Mouse (Mus musculus): ENCODE results near the gene Degs2. TPM values are rescaled to one million over a fixed set of nuclear protein-coding genes. Genes with fewer than 3 reads are reported as not detected.

Degs2 gene
- 0.15 and 0.42 TPM in 2 replicates for polyA plus RNA-seq (2016; fragmentation: Nextera tagmentation; extraction: Ambion mirVana)

DNA sequence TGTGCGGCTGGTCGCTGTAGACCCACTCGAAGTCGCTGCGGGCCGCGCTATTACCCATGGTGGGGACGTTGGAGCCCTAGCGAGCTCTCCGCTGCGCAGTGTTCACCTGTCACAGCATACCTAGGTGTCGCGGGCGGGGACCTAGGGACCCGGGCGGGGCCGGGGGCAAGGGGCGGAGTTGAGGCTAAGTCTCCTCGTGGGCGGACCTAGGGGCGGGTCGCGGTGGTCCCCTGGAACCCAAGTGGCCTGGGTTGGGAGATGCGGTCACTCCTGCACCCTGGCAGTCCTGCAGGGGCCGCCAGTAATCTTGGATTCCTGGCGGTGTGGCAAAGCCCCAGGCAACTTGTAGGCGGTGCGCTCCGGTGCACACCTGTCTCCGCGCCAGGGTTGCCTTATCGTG lies at the start of gene Degs2:
Gene Degs2 (minus strand): TSS at position 131 of the 400 bp plus-strand sequence.
- peaks cover 8% of the 10 kb centered on the region; the same call in 1 of the 2 replicates for H3K4me1 ChIP-seq
- H3K27ac ChIP-seq: no peak within 1 kb of the TSS
- no peak for ATAC-seq
- 4% methylated on average over 32 of the region's 32 CpGs for WGBS (ENCODE audit: insufficient replicate concordance)
- H3K36me3 ChIP-seq: no peaks in the 10 kb centered on the region
- peaks cover 55% of the 10 kb centered on the region for H3K27me3 ChIP-seq (replicated peaks)
- H3K9me3 ChIP-seq (replicated peaks): no peaks in the 10 kb centered on the region
- no peak within 1 kb of the TSS for H3K9ac ChIP-seq
- peak within 1 kb of the TSS; percentile 48 for H3K4me2 ChIP-seq
- peak within 1 kb of the TSS; percentile 19 for H3K4me3 ChIP-seq

DNA sequence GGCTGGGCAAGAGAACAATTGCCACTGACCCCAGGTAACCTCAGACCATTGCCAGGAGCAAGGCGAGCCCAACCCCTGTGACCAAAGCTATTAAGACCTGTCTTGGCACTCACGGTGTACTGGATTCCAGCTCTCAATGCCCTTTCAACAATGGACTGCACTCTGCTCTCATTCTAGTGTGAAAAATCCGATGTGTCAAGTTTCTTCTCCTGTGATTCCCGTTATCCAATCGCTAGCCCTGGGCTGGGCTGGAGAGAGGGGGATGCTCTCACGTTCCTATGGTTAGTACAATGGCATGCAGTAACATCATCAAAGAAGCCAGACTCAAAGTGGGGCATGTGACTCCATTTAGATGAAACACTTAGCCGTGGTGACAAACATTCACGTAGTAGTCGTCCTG lies 49.7 kb upstream of the Degs2 start:
- Histone ChIP-seq H3K27ac (no peak overlapping the region), H3K9me3 (replicated peaks) (no peaks in the 10 kb centered on the region), H3K9ac (no peak overlapping the region), H3K4me1 (0 out of 2 replicates have a peak, but pooled peaks cover under 1% of the 10 kb centered on the region), H3K36me3 (no peaks in the 10 kb centered on the region), H3K4me2 (no peak overlapping the region), H3K27me3 (replicated peaks) (0 out of 2 replicates have a peak, but pooled peaks cover 4% of the 10 kb centered on the region), H3K4me3 (no peak overlapping the region)
- no peak for ATAC-seq
- WGBS (ENCODE audit: insufficient replicate concordance): 59% methylated on average over 9 of the region's 9 CpGs

DNA sequence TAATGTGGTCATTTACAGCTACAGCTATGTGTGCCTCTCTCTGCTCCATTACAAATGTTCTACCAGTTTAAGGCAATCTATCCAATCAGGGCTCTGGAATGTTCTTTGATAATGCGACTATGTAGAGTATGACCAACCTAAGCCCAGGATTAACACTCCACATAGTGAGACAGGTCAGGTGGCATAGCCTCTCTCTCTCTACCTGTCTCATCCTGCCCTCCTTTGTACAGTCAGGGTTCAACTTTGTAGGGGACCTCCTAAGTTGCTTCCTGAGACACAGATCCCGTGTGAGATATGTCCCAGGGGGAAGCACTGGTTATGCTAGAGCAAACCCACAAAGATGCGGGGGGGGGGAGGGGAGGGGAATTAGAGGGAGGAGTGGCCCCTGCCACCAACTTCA lies 48.1 kb upstream of the Degs2 start:
- Histone ChIP-seq H3K9ac (no peak overlapping the region), H3K4me1 (no peaks in the 10 kb centered on the region), H3K36me3 (no peaks in the 10 kb centered on the region), H3K27me3 (replicated peaks) (0 out of 2 replicates have a peak, but pooled peaks cover 4% of the 10 kb centered on the region), H3K9me3 (replicated peaks) (no peaks in the 10 kb centered on the region), H3K4me3 (no peak overlapping the region), H3K4me2 (no peak overlapping the region), H3K27ac (no peak overlapping the region)
- ATAC-seq: no peak
- WGBS (ENCODE audit: insufficient replicate concordance): 45% methylated on average over 3 of the region's 3 CpGs

DNA sequence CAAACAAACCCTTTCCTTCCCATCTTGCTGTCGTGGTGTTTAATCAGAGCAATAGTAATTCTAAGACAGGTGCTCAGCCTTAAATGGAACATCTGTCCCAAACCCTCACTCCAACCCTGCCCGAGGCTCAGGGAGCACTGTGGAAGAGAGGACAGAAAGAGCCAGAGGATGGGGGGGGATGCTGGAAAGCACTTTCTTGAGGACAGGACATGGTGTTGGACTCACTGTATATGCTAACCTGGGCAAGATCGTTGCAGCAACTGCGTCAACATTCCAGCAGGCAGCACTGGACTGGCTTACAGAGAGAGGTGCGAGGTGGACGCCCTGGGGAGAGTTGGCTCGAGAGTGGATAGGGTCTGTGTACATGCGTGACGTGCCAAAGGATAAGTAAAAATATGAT lies 47.3 kb upstream of the Degs2 start:
- no peaks in the 10 kb centered on the region for H3K9me3 ChIP-seq (replicated peaks)
- no peak overlapping the region for H3K4me3 ChIP-seq
- no peaks in the 10 kb centered on the region for H3K4me1 ChIP-seq
- WGBS (ENCODE audit: insufficient replicate concordance): 71% methylated on average over 9 of the region's 9 CpGs
- H3K4me2 ChIP-seq: no peak overlapping the region
- no peaks in the 10 kb centered on the region for H3K36me3 ChIP-seq
- 0 out of 2 replicates have a peak, but pooled peaks cover 4% of the 10 kb centered on the region for H3K27me3 ChIP-seq (replicated peaks)
- no peak for ATAC-seq
- no peak overlapping the region for H3K27ac ChIP-seq
- no peak overlapping the region for H3K9ac ChIP-seq

DNA sequence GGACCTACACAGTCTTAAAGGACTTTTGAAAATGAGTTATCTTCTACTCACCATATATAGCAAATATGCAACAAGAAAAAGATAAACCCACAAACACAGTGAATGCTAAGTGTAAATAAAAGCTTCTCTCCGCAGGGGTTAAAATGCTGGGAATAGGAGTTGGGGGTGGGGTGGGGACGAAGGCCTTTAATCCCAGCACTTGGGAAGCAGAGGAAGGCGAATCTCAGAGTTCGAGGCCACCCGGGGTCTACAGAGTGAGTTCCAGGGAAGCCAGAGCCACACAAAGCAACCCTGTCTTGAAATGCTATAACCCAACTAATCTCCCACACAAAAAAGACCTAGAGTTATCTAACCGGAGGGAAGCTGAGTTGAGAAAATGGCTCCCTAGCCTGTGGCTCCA lies 46.9 kb upstream of the Degs2 start:
- H3K4me2 ChIP-seq: no peak overlapping the region
- no peak overlapping the region for H3K4me3 ChIP-seq
- no peaks in the 10 kb centered on the region for H3K4me1 ChIP-seq
- H3K27me3 ChIP-seq (replicated peaks): 0 out of 2 replicates have a peak, but pooled peaks cover 4% of the 10 kb centered on the region
- H3K9ac ChIP-seq: no peak overlapping the region
- H3K36me3 ChIP-seq: no peaks in the 10 kb centered on the region
- H3K9me3 ChIP-seq (replicated peaks): no peaks in the 10 kb centered on the region
- no peak overlapping the region for H3K27ac ChIP-seq
- ATAC-seq: no peak
- 65% methylated on average over 6 of the region's 6 CpGs for WGBS (ENCODE audit: insufficient replicate concordance)

DNA sequence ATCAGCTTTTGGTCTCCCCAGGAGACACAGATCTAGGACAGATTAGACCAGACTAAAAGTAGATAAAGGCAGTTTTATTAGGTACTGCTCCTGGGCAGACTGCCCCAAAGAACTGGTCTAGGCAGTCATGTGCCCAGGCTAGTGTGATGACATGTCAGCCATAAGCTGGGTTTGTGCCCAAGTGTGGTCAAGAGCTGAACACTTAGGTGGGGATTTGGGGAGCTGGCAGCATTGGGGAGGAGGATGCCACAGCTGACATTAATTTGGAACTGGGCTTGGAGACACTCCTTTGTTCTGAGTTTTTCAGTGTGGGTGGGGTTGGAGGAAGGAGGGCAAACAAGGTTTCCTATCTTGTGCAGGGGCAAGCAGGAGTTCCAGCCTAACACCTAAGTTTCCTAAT lies 43.9 kb upstream of the Degs2 start:
- Histone ChIP-seq H3K4me3 (no peak overlapping the region), H3K9me3 (replicated peaks) (no peaks in the 10 kb centered on the region), H3K27me3 (replicated peaks) (0 out of 2 replicates have a peak, but pooled peaks cover 4% of the 10 kb centered on the region), H3K4me1 (no peaks in the 10 kb centered on the region), H3K27ac (no peak overlapping the region), H3K4me2 (no peak overlapping the region), H3K9ac (no peak overlapping the region), H3K36me3 (no peaks in the 10 kb centered on the region)
- no peak for ATAC-seq

DNA sequence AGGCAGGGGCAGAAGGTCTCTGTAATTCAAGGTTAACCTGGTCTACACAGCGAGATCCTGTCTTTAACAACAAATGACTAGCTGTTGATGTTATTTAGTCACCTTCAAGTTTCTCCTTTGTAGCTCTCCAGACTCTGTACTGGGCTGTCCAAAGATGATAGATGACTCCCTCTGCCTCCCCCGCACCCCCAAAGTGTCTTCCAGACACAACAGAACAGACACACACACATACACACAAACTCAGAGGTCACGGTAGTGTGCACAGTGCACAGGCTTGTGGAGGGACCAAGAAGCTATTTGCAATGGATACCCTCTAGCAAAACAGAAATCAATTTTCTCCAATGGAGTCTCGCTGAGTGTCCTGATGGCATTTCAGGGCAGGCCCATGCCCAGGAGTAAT lies 40.1 kb upstream of the Degs2 start:
- ATAC-seq: no peak
- no peaks in the 10 kb centered on the region for H3K4me1 ChIP-seq
- H3K27ac ChIP-seq: no peak overlapping the region
- H3K4me3 ChIP-seq: no peak overlapping the region
- H3K36me3 ChIP-seq: no peaks in the 10 kb centered on the region
- H3K27me3 ChIP-seq (replicated peaks): no peaks in the 10 kb centered on the region
- no peak overlapping the region for H3K4me2 ChIP-seq
- no peaks in the 10 kb centered on the region for H3K9me3 ChIP-seq (replicated peaks)
- H3K9ac ChIP-seq: no peak overlapping the region
- 65% methylated on average over 4 of the region's 4 CpGs for WGBS (ENCODE audit: insufficient replicate concordance)

DNA sequence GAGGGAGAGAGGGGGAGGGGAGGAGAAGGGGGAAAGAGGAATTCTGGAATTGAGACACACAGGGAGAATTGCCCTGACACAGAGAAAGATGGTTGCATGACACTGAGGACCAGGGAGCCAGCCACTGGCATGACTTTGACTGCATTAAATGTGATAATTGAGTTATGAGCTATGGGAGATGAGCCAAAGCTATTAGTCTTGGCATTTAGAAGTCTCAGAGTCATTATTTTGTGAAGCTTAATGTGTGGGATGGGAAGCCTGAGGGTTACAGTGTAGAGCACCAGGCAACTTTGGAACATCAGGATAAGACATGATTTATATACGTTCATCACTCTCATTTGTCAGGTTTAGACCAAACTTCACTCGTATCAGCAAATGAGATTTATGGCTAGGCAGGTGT lies 39.4 kb upstream of the Degs2 start:
- Histone ChIP-seq H3K4me2 (no peak overlapping the region), H3K4me1 (no peaks in the 10 kb centered on the region), H3K9me3 (replicated peaks) (no peaks in the 10 kb centered on the region), H3K27ac (no peak overlapping the region), H3K36me3 (no peaks in the 10 kb centered on the region), H3K27me3 (replicated peaks) (no peaks in the 10 kb centered on the region), H3K9ac (no peak overlapping the region), H3K4me3 (no peak overlapping the region)
- 66% methylated on average over 2 of the region's 2 CpGs for WGBS (ENCODE audit: insufficient replicate concordance)
- no peak for ATAC-seq

DNA sequence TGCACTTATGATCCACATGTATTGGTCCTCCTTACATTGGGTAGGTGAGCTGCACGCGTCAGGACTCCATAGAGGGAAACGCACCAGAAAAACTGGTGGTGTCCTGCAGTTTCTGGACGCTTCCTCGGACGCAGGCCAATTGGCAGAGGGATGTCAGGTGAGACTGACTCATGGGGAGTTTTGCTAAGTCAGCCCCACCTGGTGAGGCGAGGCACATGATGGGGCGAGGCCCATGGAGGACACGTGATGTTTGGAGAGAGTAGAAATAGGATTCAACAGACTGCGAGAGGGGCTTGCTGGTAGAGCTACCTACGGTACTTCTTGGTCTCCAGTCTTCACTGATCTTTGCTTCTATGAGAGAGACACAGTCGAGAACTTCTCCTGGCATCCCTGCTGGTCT lies 36.6 kb upstream of the Degs2 start:
- H3K4me2 ChIP-seq: no peak overlapping the region
- no peaks in the 10 kb centered on the region for H3K4me1 ChIP-seq
- ATAC-seq: no peak
- H3K9ac ChIP-seq: no peak overlapping the region
- 80% methylated on average over 12 of the region's 12 CpGs for WGBS (ENCODE audit: insufficient replicate concordance)
- no peak overlapping the region for H3K27ac ChIP-seq
- H3K9me3 ChIP-seq (replicated peaks): no peaks in the 10 kb centered on the region
- H3K27me3 ChIP-seq (replicated peaks): no peaks in the 10 kb centered on the region
- no peak overlapping the region for H3K4me3 ChIP-seq
- no peaks in the 10 kb centered on the region for H3K36me3 ChIP-seq

DNA sequence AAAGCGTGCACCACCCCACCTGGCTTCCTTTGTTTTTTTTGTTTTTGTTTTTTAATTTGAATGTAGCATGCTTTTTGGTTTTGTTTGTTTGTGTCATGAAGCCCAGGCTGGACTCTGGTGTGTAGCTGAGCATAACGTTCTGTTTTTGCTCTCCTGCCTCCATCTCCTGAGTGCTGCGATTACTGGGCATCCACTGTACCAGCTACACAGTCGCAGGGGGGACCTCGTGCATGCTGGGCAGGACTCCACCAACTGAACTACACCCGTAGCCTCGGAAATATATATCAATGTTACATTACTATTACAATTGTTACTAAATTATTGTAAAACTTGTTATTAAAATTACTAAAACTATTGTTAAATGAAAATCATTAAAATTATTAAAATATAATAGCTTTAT lies 35.7 kb upstream of the Degs2 start:
- 74% methylated on average over 7 of the region's 7 CpGs for WGBS (ENCODE audit: insufficient replicate concordance)
- H3K27me3 ChIP-seq (replicated peaks): no peaks in the 10 kb centered on the region
- no peak overlapping the region for H3K27ac ChIP-seq
- no peak for ATAC-seq
- no peak overlapping the region for H3K9ac ChIP-seq
- no peak overlapping the region for H3K4me3 ChIP-seq
- H3K4me2 ChIP-seq: no peak overlapping the region
- no peaks in the 10 kb centered on the region for H3K9me3 ChIP-seq (replicated peaks)
- no peaks in the 10 kb centered on the region for H3K36me3 ChIP-seq
- H3K4me1 ChIP-seq: no peaks in the 10 kb centered on the region

DNA sequence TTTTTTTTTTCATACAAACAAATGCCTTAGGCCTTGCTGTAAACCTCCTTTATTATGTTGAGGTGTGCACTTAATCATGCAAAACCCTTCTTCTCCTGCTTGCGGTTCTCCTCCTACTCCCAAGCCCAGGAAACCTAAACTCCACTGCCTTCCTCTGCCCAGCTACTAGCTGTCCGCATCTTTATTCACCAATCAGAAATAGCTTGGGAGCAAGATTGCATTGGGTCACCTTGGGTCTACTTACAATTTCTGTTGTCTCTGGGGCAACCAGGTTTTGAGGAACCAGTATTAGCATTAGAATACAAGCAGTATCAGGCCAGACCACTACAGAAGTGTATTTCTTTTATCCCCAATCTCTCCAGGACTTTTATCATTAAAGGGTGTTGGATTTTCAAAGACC lies 32.3 kb upstream of the Degs2 start:
- Histone ChIP-seq H3K36me3 (no peaks in the 10 kb centered on the region), H3K9me3 (replicated peaks) (no peaks in the 10 kb centered on the region), H3K4me1 (no peaks in the 10 kb centered on the region), H3K4me2 (no peak overlapping the region), H3K9ac (no peak overlapping the region), H3K27ac (no peak overlapping the region), H3K4me3 (no peak overlapping the region), H3K27me3 (replicated peaks) (no peaks in the 10 kb centered on the region)
- 67% methylated on average over 2 of the region's 2 CpGs for WGBS (ENCODE audit: insufficient replicate concordance)
- ATAC-seq: no peak

DNA sequence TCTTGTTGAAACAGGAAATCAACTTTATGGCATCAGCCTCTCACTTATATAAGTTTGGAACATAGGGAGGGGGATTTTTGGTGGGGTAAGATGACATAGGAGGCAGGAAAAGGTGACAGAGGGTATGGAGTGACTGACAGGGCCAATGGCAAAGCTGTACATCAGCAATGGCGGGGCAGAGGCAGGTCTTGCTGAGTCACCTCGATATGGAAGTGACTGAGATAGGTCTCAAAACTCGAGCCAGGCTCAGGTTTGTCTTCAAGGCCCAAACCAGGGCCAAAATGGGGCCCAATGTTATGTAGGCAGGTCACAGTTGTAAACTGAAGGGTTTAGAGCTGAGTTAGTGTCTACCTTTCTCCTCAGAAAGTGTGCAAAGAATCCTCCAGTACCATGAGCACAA lies 21.7 kb upstream of the Degs2 start:
- no peak for ATAC-seq
- no peak overlapping the region for H3K27ac ChIP-seq
- H3K4me3 ChIP-seq: no peak overlapping the region

DNA sequence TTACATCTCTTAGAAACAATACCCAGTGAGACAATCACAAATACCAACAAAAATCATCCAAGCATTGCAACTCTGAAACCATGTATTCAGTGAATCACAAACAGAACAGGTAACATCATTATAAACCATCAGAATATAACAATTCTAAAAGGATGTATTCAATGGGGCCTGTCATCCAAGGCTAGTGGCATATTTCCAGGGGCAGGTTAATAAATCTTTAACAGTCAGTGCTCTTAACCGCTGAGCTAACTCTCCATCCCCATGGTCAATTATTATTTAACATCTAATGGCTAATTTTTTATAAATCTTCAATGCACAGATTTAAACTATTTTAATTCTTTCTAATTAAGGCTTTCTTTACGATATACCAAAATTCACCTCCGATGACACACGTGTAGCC lies 20.3 kb upstream of the Degs2 start:
- Histone ChIP-seq H3K9me3 (replicated peaks) (no peaks in the 10 kb centered on the region), H3K4me1 (no peaks in the 10 kb centered on the region), H3K4me3 (no peak overlapping the region), H3K27ac (no peak overlapping the region), H3K36me3 (no peaks in the 10 kb centered on the region), H3K4me2 (no peak overlapping the region), H3K9ac (no peak overlapping the region), H3K27me3 (replicated peaks) (no peaks in the 10 kb centered on the region)
- 78% methylated on average over 4 of the region's 4 CpGs for WGBS (ENCODE audit: insufficient replicate concordance)
- no peak for ATAC-seq

More for the DNA sequence above, 21.7 kb upstream of the Degs2 start:
- Histone ChIP-seq H3K9me3 (replicated peaks) (no peaks in the 10 kb centered on the region), H3K36me3 (no peaks in the 10 kb centered on the region), H3K9ac (no peak overlapping the region), H3K4me1 (no peaks in the 10 kb centered on the region), H3K4me2 (no peak overlapping the region), H3K27me3 (replicated peaks) (no peaks in the 10 kb centered on the region)
- WGBS (ENCODE audit: insufficient replicate concordance): 52% methylated on average over 3 of the region's 3 CpGs
